Mouse (Mus musculus): ENCODE results near the gene Xxylt1. TPM values are rescaled to one million over a fixed set of nuclear protein-coding genes. Genes with fewer than 3 reads are reported as not detected.

Xxylt1 gene
- polyA plus RNA-seq, 1 experiment from 2014 or later: 10.0 TPM

GRCm38 (mm10) chr16:30998048-30998447 lies 83.2 kb downstream of the Xxylt1 start:
- no peak overlapping the region for H3K4me2 ChIP-seq (replicated peaks)
- H3K27ac ChIP-seq (replicated peaks): no peak overlapping the region
- no peaks in the 10 kb centered on the region for H3K9me3 ChIP-seq
- H3K4me1 ChIP-seq: peaks cover 30% of the 10 kb centered on the region
- H3K4me3 ChIP-seq: no peak overlapping the region
- no peaks in the 10 kb centered on the region for H3K36me3 ChIP-seq
- H3K9ac ChIP-seq (replicated peaks): no peak overlapping the region
- ATAC-seq (replicated peaks): no peak
- no peaks in the 10 kb centered on the region for H3K27me3 ChIP-seq
- 63% methylated on average over 2 of the region's 2 CpGs for WGBS

DNA sequence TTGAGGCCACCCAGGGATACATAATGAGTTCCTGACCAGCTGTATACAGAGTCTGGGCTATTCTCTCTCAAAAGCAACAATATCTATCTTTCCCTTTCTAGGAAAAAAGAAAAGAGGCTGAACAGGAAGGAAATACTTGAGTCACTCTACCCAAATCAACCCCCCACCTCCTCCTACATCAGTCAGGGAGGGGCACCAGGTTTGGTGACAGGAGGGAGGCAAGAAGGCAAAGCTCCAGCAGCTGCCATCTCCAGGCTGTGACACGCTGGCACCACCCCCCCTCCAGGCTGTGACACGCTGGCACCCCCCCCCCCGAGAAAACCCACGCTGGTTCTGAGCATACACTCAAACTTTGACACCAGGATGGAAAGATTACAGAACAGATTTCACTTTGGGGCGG lies 85.8 kb downstream of the Xxylt1 start:
- H3K27ac ChIP-seq (replicated peaks): no peak overlapping the region
- H3K4me2 ChIP-seq (replicated peaks): no peak overlapping the region
- H3K9ac ChIP-seq (replicated peaks): no peak overlapping the region
- H3K4me3 ChIP-seq: no peak overlapping the region
- ATAC-seq (replicated peaks): no peak
- no peaks in the 10 kb centered on the region for H3K27me3 ChIP-seq
- 75% methylated on average over 5 of the region's 5 CpGs for WGBS
- no peaks in the 10 kb centered on the region for H3K36me3 ChIP-seq
- peaks cover 28% of the 10 kb centered on the region for H3K4me1 ChIP-seq
- H3K9me3 ChIP-seq: no peaks in the 10 kb centered on the region

DNA sequence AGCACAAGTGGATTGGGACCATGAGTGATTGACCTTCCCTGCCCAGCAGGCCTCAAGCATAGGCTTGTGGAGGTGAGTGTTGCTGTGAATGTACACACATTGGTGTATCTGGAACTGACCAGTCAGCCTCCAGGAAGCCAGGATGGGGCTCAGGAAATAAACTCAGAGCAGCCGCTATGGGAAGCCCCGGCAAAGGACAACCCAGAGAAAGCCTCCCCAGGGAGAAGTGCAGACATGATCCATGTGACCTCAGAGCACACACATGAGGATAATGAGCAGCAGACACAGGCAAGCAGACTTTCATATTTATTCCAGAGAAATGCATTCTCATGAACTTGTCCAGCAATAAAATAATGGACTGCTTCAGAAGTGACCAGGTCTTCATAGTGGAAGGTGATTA lies 86.4 kb downstream of the Xxylt1 start:
- H3K4me1 ChIP-seq: peaks cover 28% of the 10 kb centered on the region
- H3K4me2 ChIP-seq (replicated peaks): no peak overlapping the region
- H3K9ac ChIP-seq (replicated peaks): no peak overlapping the region
- 87% methylated on average over 2 of the region's 2 CpGs for WGBS
- no peaks in the 10 kb centered on the region for H3K36me3 ChIP-seq
- ATAC-seq (replicated peaks): no peak
- no peak overlapping the region for H3K27ac ChIP-seq (replicated peaks)
- no peaks in the 10 kb centered on the region for H3K27me3 ChIP-seq
- H3K9me3 ChIP-seq: no peaks in the 10 kb centered on the region
- no peak overlapping the region for H3K4me3 ChIP-seq

DNA sequence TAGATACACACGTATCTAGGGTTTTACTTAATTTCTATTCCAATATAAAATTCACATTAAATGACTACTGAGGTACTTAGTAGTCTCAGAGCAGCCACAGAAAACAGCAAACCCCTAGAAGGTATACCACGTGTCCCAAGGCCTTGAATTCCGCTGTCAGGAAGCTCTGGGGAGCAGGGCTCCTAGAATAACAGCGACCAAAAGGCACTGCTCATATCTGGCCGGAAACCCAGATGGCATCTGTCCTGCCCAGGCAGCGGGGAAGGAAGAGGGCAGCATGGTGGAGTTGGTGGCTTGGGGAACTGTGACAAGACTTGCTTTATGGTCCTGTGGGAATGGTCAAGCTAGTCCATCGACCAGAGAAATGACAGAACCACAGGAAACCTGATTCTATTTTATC lies 86.9 kb downstream of the Xxylt1 start:
- no peak overlapping the region for H3K4me3 ChIP-seq
- no peaks in the 10 kb centered on the region for H3K9me3 ChIP-seq
- no peak overlapping the region for H3K27ac ChIP-seq (replicated peaks)
- no peaks in the 10 kb centered on the region for H3K27me3 ChIP-seq
- no peaks in the 10 kb centered on the region for H3K36me3 ChIP-seq
- no peak for ATAC-seq (replicated peaks)
- no peak overlapping the region for H3K9ac ChIP-seq (replicated peaks)
- 87% methylated on average over 7 of the region's 7 CpGs for WGBS
- peaks cover 28% of the 10 kb centered on the region for H3K4me1 ChIP-seq
- no peak overlapping the region for H3K4me2 ChIP-seq (replicated peaks)

DNA sequence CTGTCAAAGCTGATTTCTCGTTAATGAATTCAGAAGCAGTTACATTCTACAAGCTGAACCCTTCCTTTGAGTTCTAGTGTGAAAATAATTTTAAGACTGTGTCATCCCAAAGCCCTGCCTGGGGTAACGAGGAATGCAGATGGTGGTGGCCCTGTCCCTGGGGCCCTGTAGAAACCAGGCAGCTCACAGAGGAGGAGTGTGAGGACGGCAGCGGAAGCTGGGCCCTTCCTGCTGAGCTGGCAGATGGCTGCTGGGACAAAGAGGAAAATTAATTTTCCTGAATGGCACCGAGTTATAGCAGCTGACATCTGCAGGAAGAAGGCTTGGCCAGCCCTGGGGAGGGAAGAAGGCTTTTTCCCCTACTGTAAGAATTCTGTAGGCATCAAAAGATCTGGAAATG lies 88.7 kb downstream of the Xxylt1 start:
- Histone ChIP-seq H3K36me3 (no peaks in the 10 kb centered on the region), H3K4me2 (replicated peaks) (no peak overlapping the region), H3K4me3 (no peak overlapping the region), H3K27me3 (no peaks in the 10 kb centered on the region), H3K4me1 (peaks cover 17% of the 10 kb centered on the region), H3K9ac (replicated peaks) (no peak overlapping the region), H3K9me3 (no peaks in the 10 kb centered on the region), H3K27ac (replicated peaks) (peak overlapping the region; percentile 49)
- ATAC-seq (replicated peaks): peak; percentile 55; the same call in 1 of the 2 replicates
- WGBS: 43% methylated on average over 5 of the region's 5 CpGs

DNA sequence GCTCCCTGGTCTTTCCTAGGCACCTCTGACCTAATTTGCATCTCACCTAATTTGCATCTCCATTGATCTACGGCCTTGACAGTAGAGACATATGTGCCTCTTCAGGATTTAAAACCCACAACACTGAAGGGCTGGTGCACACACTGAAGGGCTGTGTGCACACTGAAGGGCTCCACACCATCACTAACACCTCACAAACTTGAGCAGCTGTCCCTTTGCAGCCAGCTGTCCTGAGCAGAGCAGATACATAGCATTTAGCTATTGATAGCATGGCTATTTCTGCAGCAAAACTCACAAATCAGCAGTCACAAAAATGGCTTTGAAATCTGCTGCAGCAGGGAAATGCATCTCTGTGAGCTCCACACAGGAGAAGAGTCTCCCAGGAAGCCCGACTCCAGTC lies 90.6 kb downstream of the Xxylt1 start:
- no peak overlapping the region for H3K4me3 ChIP-seq
- H3K9me3 ChIP-seq: no peaks in the 10 kb centered on the region
- 49% methylated on average over 2 of the region's 2 CpGs for WGBS
- peaks cover 16% of the 10 kb centered on the region for H3K4me1 ChIP-seq
- no peaks in the 10 kb centered on the region for H3K27me3 ChIP-seq
- H3K9ac ChIP-seq (replicated peaks): no peak overlapping the region
- ATAC-seq (replicated peaks): no peak
- H3K36me3 ChIP-seq: no peaks in the 10 kb centered on the region
- H3K4me2 ChIP-seq (replicated peaks): no peak overlapping the region
- no peak overlapping the region for H3K27ac ChIP-seq (replicated peaks)

DNA sequence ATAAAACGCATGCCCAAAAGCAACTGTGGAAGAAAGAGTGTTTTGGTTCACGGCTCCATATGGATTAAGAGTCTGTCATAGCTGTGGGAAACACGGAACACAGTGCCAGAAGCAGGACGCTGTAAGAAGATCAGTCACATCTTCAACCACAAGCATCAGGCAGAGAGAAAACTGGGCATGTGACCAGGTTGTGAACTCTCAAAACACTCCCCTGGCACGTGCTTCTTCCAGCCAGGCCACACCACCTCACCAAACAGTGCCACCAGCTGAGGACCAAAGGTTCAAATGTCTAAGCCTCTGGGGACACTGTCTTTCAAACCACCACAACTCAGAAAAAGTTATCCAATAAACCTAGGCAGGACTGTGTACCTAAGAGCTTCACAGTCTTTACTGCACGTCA lies 93.0 kb downstream of the Xxylt1 start:
- Histone ChIP-seq H3K36me3 (no peaks in the 10 kb centered on the region), H3K27ac (replicated peaks) (no peak overlapping the region)
- WGBS: 74% methylated on average over 6 of the region's 6 CpGs

GRCm38 (mm10) chr16:30987684-30988083 lies 93.5 kb downstream of the Xxylt1 start:
- H3K9me3 ChIP-seq: no peaks in the 10 kb centered on the region
- no peaks in the 10 kb centered on the region for H3K36me3 ChIP-seq
- H3K9ac ChIP-seq (replicated peaks): no peak overlapping the region
- no peaks in the 10 kb centered on the region for H3K27me3 ChIP-seq
- no peak overlapping the region for H3K4me2 ChIP-seq (replicated peaks)
- H3K27ac ChIP-seq (replicated peaks): no peak overlapping the region
- ATAC-seq (replicated peaks): no peak
- WGBS: 72% methylated on average over 6 of the region's 6 CpGs
- H3K4me1 ChIP-seq: peaks cover 15% of the 10 kb centered on the region
- H3K4me3 ChIP-seq: no peak overlapping the region

More for the DNA sequence above, 93.0 kb downstream of the Xxylt1 start:
- Histone ChIP-seq H3K4me2 (replicated peaks) (no peak overlapping the region), H3K4me1 (peaks cover 18% of the 10 kb centered on the region), H3K27me3 (no peaks in the 10 kb centered on the region), H3K4me3 (no peak overlapping the region), H3K9me3 (no peaks in the 10 kb centered on the region), H3K9ac (replicated peaks) (no peak overlapping the region)
- no peak for ATAC-seq (replicated peaks)

- no peak overlapping the region for H3K4me2 ChIP-seq (replicated peaks)
- H3K27me3 ChIP-seq: no peaks in the 10 kb centered on the region
- H3K27ac ChIP-seq (replicated peaks): no peak overlapping the region
- no peak overlapping the region for H3K4me3 ChIP-seq
- H3K9ac ChIP-seq (replicated peaks): no peak overlapping the region
- WGBS: 20% methylated on average over 17 of the region's 17 CpGs
- H3K36me3 ChIP-seq: no peaks in the 10 kb centered on the region
- H3K4me1 ChIP-seq: 0 out of 2 replicates have a peak, but pooled peaks cover 9% of the 10 kb centered on the region
- H3K9me3 ChIP-seq: no peaks in the 10 kb centered on the region
- no peak for ATAC-seq (replicated peaks)
Observed at GRCm38 (mm10) chr16:30984826-30985545, 96.2 kb downstream of the Xxylt1 start.

DNA sequence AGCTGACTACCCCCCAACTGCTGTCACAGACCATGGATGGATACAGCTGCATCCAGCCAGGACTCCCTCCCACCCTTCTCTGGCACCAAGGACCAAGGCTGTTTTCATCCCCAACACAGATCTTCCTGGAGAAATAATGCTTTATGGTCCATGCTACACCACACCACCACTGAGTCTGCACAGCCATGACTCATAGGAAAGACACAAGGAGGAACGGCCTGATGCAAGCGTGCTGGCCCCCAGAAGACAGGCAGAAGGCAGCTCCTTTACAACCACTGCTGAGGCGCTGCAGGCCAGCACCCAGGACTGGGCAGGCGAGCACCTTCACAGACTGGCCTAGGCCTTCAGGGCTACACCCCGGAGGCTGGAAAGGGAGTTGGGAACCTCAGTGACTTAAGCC lies 97.1 kb downstream of the Xxylt1 start:
- H3K27me3 ChIP-seq: no peaks in the 10 kb centered on the region
- no peak overlapping the region for H3K9ac ChIP-seq (replicated peaks)
- H3K4me2 ChIP-seq (replicated peaks): no peak overlapping the region
- H3K36me3 ChIP-seq: no peaks in the 10 kb centered on the region
- no peak for ATAC-seq (replicated peaks)
- H3K9me3 ChIP-seq: no peaks in the 10 kb centered on the region
- peaks cover 13% of the 10 kb centered on the region; the same call in 1 of the 2 replicates for H3K4me1 ChIP-seq
- H3K27ac ChIP-seq (replicated peaks): no peak overlapping the region
- no peak overlapping the region for H3K4me3 ChIP-seq
- 94% methylated on average over 5 of the region's 5 CpGs for WGBS

DNA sequence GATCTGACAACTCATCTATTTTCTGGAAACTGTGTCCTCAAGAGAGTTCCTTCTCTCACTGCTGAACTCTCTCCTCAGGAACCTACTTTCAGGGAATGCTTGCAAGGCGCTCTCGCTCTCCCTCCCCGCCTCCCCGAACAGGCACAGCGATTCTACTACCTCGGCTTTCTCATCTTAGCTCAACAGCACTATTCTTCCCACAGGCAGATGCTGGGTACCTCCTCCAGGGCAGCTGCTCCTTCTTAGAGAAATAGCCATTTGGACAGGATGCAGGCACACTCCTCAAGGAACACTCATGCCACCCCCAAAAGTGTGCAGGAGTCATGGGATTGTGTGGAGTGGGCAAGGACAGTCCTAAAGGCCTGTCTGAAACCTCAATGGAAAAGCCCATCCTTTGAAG lies 97.5 kb downstream of the Xxylt1 start:
- ATAC-seq (replicated peaks): no peak
- H3K9ac ChIP-seq (replicated peaks): no peak overlapping the region
- 65% methylated on average over 6 of the region's 6 CpGs for WGBS
- no peak overlapping the region for H3K4me2 ChIP-seq (replicated peaks)
- no peak overlapping the region for H3K4me3 ChIP-seq
- no peaks in the 10 kb centered on the region for H3K36me3 ChIP-seq
- no peaks in the 10 kb centered on the region for H3K27me3 ChIP-seq
- H3K27ac ChIP-seq (replicated peaks): no peak overlapping the region
- no peaks in the 10 kb centered on the region for H3K9me3 ChIP-seq
- peaks cover 13% of the 10 kb centered on the region; the same call in 1 of the 2 replicates for H3K4me1 ChIP-seq

DNA sequence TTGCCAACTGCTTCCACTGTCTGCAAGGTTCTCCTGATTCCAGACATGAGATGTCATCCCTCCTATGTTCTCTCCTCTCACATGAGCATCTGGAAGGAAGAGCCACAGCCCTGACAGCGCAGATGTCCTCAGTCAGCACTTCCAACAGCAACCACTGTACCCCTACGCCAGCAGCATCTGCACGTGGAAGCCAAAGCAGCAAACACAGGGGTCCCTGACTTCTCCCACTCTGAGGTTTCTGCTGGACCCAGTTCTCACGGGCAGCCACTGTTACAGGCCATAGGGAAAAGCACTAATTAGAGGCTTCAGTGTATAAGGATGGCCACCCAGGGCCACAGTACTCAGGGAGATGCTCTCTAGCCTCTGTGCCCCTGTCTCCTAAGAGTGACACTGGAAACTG lies 98.0 kb downstream of the Xxylt1 start:
- WGBS: 53% methylated on average over 4 of the region's 4 CpGs
- Histone ChIP-seq H3K27me3 (no peaks in the 10 kb centered on the region), H3K27ac (replicated peaks) (no peak overlapping the region), H3K9me3 (no peaks in the 10 kb centered on the region), H3K36me3 (no peaks in the 10 kb centered on the region), H3K4me3 (no peak overlapping the region), H3K4me2 (replicated peaks) (no peak overlapping the region), H3K9ac (replicated peaks) (no peak overlapping the region), H3K4me1 (peaks cover 13% of the 10 kb centered on the region; the same call in 1 of the 2 replicates)
- no peak for ATAC-seq (replicated peaks)

- 87% methylated on average over 10 of the region's 10 CpGs for WGBS
Observed at GRCm38 (mm10) chr16:30981345-30981744, 99.9 kb downstream of the Xxylt1 start.

More at GRCm38 (mm10) chr16:30981345-30981744, 99.9 kb downstream of the Xxylt1 start:
- no peak for ATAC-seq (replicated peaks)
- Histone ChIP-seq H3K36me3 (no peaks in the 10 kb centered on the region), H3K27ac (replicated peaks) (no peak overlapping the region), H3K4me1 (peaks cover 13% of the 10 kb centered on the region), H3K9ac (replicated peaks) (no peak overlapping the region), H3K9me3 (no peaks in the 10 kb centered on the region), H3K4me3 (no peak overlapping the region), H3K27me3 (no peaks in the 10 kb centered on the region), H3K4me2 (replicated peaks) (no peak overlapping the region)
